Mouse (Mus musculus): ENCODE measurements at regions not wholly inside any gene's neighbourhood (a gene's known extent, or its start where the extent isn't known, plus 50 kb on each side); places are given as distances from the start of the nearest gene placed in this dataset.

DNA sequence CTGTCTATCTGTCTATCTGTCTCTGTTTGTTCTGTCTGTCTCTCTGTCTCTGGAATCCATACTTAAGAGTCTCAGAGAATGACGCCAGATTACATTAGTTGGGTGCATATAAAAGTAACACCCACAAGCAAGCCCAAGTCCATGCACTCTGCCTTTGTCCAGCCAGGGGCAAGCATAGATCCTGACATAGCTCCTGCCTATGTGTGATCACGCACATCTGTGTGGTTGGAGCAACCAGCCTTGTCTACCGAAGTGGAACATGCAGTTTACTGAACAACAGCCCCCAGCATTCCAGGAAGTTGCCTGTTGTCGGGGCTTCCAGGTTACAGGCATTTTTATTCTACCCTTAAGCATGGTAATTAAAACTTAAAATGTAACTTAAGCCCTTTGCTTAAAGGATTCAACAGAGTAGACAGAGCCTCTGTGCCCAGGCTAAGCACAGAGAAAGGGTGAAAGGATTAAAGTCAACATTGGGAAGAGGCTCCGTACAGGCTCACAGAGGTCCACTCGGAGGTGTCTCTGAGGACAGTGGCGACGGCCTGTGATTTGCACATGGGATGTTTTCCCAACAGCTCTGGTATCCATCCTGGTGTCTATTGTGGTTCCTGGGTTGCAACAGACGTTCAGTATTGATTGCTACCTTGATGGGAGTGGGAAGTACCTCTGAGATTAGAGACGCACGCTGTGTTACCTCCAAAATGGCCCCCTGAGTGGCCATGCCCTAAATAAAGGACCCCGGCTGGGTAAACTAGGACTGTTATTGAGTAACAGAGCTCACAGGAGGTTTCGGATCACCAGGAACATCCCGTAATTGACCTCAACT lies 363.6 kb downstream of the Ajap1 start:
- H3K27me3 ChIP-seq (ENCODE audit: control insufficient read depth, insufficient read depth, low read length) = no peaks in the 10 kb centered on the region
- DNase-seq (ENCODE audit: low spot score) (no peak), ATAC-seq (ENCODE audit: low FRiP score) (no peak)

GRCm38 (mm10) chr4:153114998-153115397 lies 367.6 kb downstream of the Ajap1 start:
- Histone ChIP-seq H3K36me3 (ENCODE audit: control insufficient read depth, insufficient read depth, low read length) (no peaks in the 10 kb centered on the region), H3K4me3 (ENCODE audit: low read depth, low read length) (no peak overlapping the region), H3K27me3 (ENCODE audit: control insufficient read depth, insufficient read depth, low read length) (no peaks in the 10 kb centered on the region), H3K9me3 (ENCODE audit: control insufficient read depth, low read length) (0 out of 2 replicates have a peak, but pooled peaks cover 2% of the 10 kb centered on the region), H3K9ac (ENCODE audit: low read depth, low read length) (no peak overlapping the region), H3K4me2 (replicated peaks; ENCODE audit: low read depth, low read length) (no peak overlapping the region), H3K27ac (ENCODE audit: low read depth, low read length) (no peak overlapping the region), H3K4me1 (replicated peaks; ENCODE audit: control insufficient read depth, insufficient read depth, low read length) (no peaks in the 10 kb centered on the region)
- DNase-seq (ENCODE audit: low spot score) (no peak), ATAC-seq (ENCODE audit: low FRiP score) (no peak)
- WGBS = 65% methylated on average over 7 of the region's 7 CpGs

More for the DNA sequence above, 363.6 kb downstream of the Ajap1 start:
- no peaks in the 10 kb centered on the region for H3K4me1 ChIP-seq (replicated peaks; ENCODE audit: control insufficient read depth, insufficient read depth, low read length)
- H3K27ac ChIP-seq (ENCODE audit: low read depth, low read length) = no peak overlapping the region
- no peaks in the 10 kb centered on the region for H3K36me3 ChIP-seq (ENCODE audit: control insufficient read depth, insufficient read depth, low read length)
- H3K4me3 ChIP-seq (ENCODE audit: low read depth, low read length) = no peak overlapping the region
- no peak overlapping the region for H3K4me2 ChIP-seq (replicated peaks; ENCODE audit: low read depth, low read length)
- H3K9ac ChIP-seq (ENCODE audit: low read depth, low read length) = no peak overlapping the region
- no peaks in the 10 kb centered on the region for H3K9me3 ChIP-seq (ENCODE audit: control insufficient read depth, low read length)
- 64% methylated on average over 14 of the region's 14 CpGs for WGBS

GRCm38 (mm10) chr4:153113577-153113976 lies 369.0 kb downstream of the Ajap1 start:
- H3K4me1 ChIP-seq (replicated peaks; ENCODE audit: control insufficient read depth, insufficient read depth, low read length) = no peaks in the 10 kb centered on the region
- WGBS = 78% methylated on average over 2 of the region's 2 CpGs
- DNase-seq (ENCODE audit: low spot score) (no peak), ATAC-seq (ENCODE audit: low FRiP score) (no peak)
- no peaks in the 10 kb centered on the region for H3K27me3 ChIP-seq (ENCODE audit: control insufficient read depth, insufficient read depth, low read length)
- no peak overlapping the region for H3K4me3 ChIP-seq (ENCODE audit: low read depth, low read length)
- H3K9me3 ChIP-seq (ENCODE audit: control insufficient read depth, low read length) = 0 out of 2 replicates have a peak, but pooled peaks cover 2% of the 10 kb centered on the region
- H3K9ac ChIP-seq (ENCODE audit: low read depth, low read length) = no peak overlapping the region
- H3K4me2 ChIP-seq (replicated peaks; ENCODE audit: low read depth, low read length) = no peak overlapping the region
- H3K36me3 ChIP-seq (ENCODE audit: control insufficient read depth, insufficient read depth, low read length) = no peaks in the 10 kb centered on the region
- no peak overlapping the region for H3K27ac ChIP-seq (ENCODE audit: low read depth, low read length)

- no peaks in the 10 kb centered on the region for H3K27me3 ChIP-seq (ENCODE audit: control insufficient read depth, insufficient read depth, low read length)
- H3K27ac ChIP-seq (ENCODE audit: low read depth, low read length) = no peak overlapping the region
- no peak overlapping the region for H3K4me3 ChIP-seq (ENCODE audit: low read depth, low read length)
- DNase-seq (ENCODE audit: low spot score) = peak; percentile 21
- H3K9me3 ChIP-seq (ENCODE audit: control insufficient read depth, low read length) = 0 out of 2 replicates have a peak, but pooled peaks cover 2% of the 10 kb centered on the region
- WGBS = 65% methylated on average over 16 of the region's 16 CpGs
- no peak for ATAC-seq (ENCODE audit: low FRiP score)
- no peak overlapping the region for H3K9ac ChIP-seq (ENCODE audit: low read depth, low read length)
- no peak overlapping the region for H3K4me2 ChIP-seq (replicated peaks; ENCODE audit: low read depth, low read length)
- H3K36me3 ChIP-seq (ENCODE audit: control insufficient read depth, insufficient read depth, low read length) = no peaks in the 10 kb centered on the region
- no peaks in the 10 kb centered on the region for H3K4me1 ChIP-seq (replicated peaks; ENCODE audit: control insufficient read depth, insufficient read depth, low read length)
These were observed 372.3 kb downstream of the Ajap1 start for GRCm38 (mm10) chr4:153110291-153110746.

DNA sequence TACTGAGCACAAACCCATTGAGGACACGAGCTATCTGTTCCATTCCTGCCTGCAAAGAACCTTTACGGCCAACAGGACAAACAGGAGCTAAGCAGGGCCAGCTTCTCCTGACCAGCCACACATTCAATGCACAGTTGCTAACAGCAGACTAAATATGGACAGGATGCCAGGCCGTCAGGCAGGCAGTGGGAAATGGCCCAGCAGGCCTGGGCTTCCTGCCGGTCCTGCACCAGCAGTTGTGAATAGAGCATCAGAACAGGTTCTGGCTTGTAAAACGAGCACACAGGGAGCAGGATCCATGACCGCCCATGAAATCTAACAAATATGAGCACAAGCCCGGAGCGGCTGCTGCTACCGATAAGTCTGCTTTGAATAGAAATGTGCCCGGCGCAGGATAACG lies 384.0 kb downstream of the Ajap1 start:
- Histone ChIP-seq H3K4me2 (replicated peaks; ENCODE audit: low read depth, low read length) (no peak overlapping the region), H3K27me3 (ENCODE audit: control insufficient read depth, insufficient read depth, low read length) (no peaks in the 10 kb centered on the region), H3K36me3 (ENCODE audit: control insufficient read depth, insufficient read depth, low read length) (no peaks in the 10 kb centered on the region), H3K9ac (ENCODE audit: low read depth, low read length) (no peak overlapping the region), H3K4me1 (replicated peaks; ENCODE audit: control insufficient read depth, insufficient read depth, low read length) (no peaks in the 10 kb centered on the region), H3K27ac (ENCODE audit: low read depth, low read length) (no peak overlapping the region), H3K9me3 (ENCODE audit: control insufficient read depth, low read length) (no peaks in the 10 kb centered on the region), H3K4me3 (ENCODE audit: low read depth, low read length) (no peak overlapping the region)
- WGBS = 86% methylated on average over 12 of the region's 12 CpGs
- ATAC-seq (ENCODE audit: low FRiP score) (no peak), DNase-seq (ENCODE audit: low spot score) (no peak)

DNA sequence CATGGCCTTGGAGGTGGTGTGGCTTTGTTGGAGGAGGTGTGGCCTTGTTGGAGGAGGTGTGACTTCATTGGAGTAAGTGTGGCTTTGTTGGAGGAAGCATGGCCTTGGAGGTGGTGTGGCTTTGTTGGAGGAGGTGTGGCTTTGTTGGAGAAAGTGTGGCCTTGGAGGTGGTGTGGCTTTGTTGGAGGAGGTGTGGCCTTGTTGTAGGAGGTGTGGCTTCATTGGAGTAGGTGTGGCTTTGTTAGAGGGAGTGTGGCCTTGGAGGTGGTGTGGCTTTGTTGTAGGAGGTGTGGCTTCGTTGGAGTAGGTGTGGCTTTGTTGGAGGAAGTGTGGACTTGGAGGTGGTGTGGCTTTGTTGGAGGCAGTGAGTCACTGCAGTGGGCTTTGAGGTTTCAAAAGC lies 385.0 kb downstream of the Ajap1 start:
- no peaks in the 10 kb centered on the region for H3K4me1 ChIP-seq (replicated peaks; ENCODE audit: control insufficient read depth, insufficient read depth, low read length)
- 67% methylated on average over 1 of the region's 1 CpGs for WGBS

GRCm38 (mm10) chr4:153093129-153093528 lies 389.5 kb downstream of the Ajap1 start:
- no peaks in the 10 kb centered on the region for H3K9me3 ChIP-seq (ENCODE audit: control insufficient read depth, low read length)
- no peak overlapping the region for H3K4me3 ChIP-seq (ENCODE audit: low read depth, low read length)
- H3K4me1 ChIP-seq (replicated peaks; ENCODE audit: control insufficient read depth, insufficient read depth, low read length) = no peaks in the 10 kb centered on the region
- no peak overlapping the region for H3K27ac ChIP-seq (ENCODE audit: low read depth, low read length)
- H3K4me2 ChIP-seq (replicated peaks; ENCODE audit: low read depth, low read length) = no peak overlapping the region
- H3K9ac ChIP-seq (ENCODE audit: low read depth, low read length) = no peak overlapping the region
- no peaks in the 10 kb centered on the region for H3K36me3 ChIP-seq (ENCODE audit: control insufficient read depth, insufficient read depth, low read length)
- DNase-seq (ENCODE audit: low spot score) (no peak), ATAC-seq (ENCODE audit: low FRiP score) (no peak)
- 81% methylated on average over 3 of the region's 3 CpGs for WGBS
- H3K27me3 ChIP-seq (ENCODE audit: control insufficient read depth, insufficient read depth, low read length) = no peaks in the 10 kb centered on the region

More for the DNA sequence above, 385.0 kb downstream of the Ajap1 start:
- H3K27ac ChIP-seq (ENCODE audit: low read depth, low read length) = no peak overlapping the region
- H3K27me3 ChIP-seq (ENCODE audit: control insufficient read depth, insufficient read depth, low read length) = no peaks in the 10 kb centered on the region
- H3K36me3 ChIP-seq (ENCODE audit: control insufficient read depth, insufficient read depth, low read length) = no peaks in the 10 kb centered on the region
- no peak overlapping the region for H3K4me3 ChIP-seq (ENCODE audit: low read depth, low read length)
- ATAC-seq (ENCODE audit: low FRiP score) (no peak), DNase-seq (ENCODE audit: low spot score) (no peak)
- no peaks in the 10 kb centered on the region for H3K9me3 ChIP-seq (ENCODE audit: control insufficient read depth, low read length)
- no peak overlapping the region for H3K4me2 ChIP-seq (replicated peaks; ENCODE audit: low read depth, low read length)
- H3K9ac ChIP-seq (ENCODE audit: low read depth, low read length) = no peak overlapping the region

- no peaks in the 10 kb centered on the region for H3K27me3 ChIP-seq (ENCODE audit: control insufficient read depth, insufficient read depth, low read length)
- H3K9ac ChIP-seq (ENCODE audit: low read depth, low read length) = no peak overlapping the region
- H3K4me1 ChIP-seq (replicated peaks; ENCODE audit: control insufficient read depth, insufficient read depth, low read length) = no peaks in the 10 kb centered on the region
- no peaks in the 10 kb centered on the region for H3K9me3 ChIP-seq (ENCODE audit: control insufficient read depth, low read length)
- H3K4me2 ChIP-seq (replicated peaks; ENCODE audit: low read depth, low read length) = no peak overlapping the region
- H3K36me3 ChIP-seq (ENCODE audit: control insufficient read depth, insufficient read depth, low read length) = no peaks in the 10 kb centered on the region
- DNase-seq (ENCODE audit: low spot score) = peak; percentile 16
- ATAC-seq (ENCODE audit: low FRiP score) = no peak
- no peak overlapping the region for H3K27ac ChIP-seq (ENCODE audit: low read depth, low read length)
- H3K4me3 ChIP-seq (ENCODE audit: low read depth, low read length) = no peak overlapping the region
- 54% methylated on average over 14 of the region's 14 CpGs for WGBS
These were observed 400.4 kb downstream of the Ajap1 start for GRCm38 (mm10) chr4:153082166-153082565.

DNA sequence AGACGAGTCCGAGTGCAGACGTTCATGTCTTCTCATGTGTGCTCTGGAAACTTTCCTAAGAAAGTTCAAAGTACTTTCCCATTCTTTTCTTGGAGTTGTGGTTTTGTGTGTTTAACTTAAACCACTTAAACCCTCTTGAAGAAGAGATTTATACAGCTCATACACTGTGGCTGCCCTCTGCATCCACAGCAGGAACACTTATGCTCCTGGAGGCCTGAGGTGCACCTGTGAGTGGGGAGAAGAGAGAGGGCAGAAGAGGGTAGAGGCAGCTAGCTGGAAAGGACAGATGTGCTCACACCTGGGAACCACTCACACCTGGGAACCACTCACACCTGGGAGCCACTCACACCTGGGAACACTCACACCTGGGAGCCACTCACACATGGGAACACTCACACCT lies 408.0 kb downstream of the Ajap1 start:
- H3K4me1 ChIP-seq (replicated peaks; ENCODE audit: control insufficient read depth, insufficient read depth, low read length) = no peaks in the 10 kb centered on the region
- H3K27me3 ChIP-seq (ENCODE audit: control insufficient read depth, insufficient read depth, low read length) = no peaks in the 10 kb centered on the region
- DNase-seq (ENCODE audit: low spot score) = no peak
- no peaks in the 10 kb centered on the region for H3K9me3 ChIP-seq (ENCODE audit: control insufficient read depth, low read length)
- no peaks in the 10 kb centered on the region for H3K36me3 ChIP-seq (ENCODE audit: control insufficient read depth, insufficient read depth, low read length)
- H3K27ac ChIP-seq (ENCODE audit: low read depth, low read length) = no peak overlapping the region
- ATAC-seq (ENCODE audit: low FRiP score) = no peak
- no peak overlapping the region for H3K9ac ChIP-seq (ENCODE audit: low read depth, low read length)
- no peak overlapping the region for H3K4me3 ChIP-seq (ENCODE audit: low read depth, low read length)
- WGBS = 94% methylated on average over 3 of the region's 3 CpGs
- H3K4me2 ChIP-seq (replicated peaks; ENCODE audit: low read depth, low read length) = no peak overlapping the region
